Mouse (Mus musculus): ENCODE results near the gene Lrmp. TPM values are rescaled to one million over a fixed set of nuclear protein-coding genes. Genes with fewer than 3 reads are reported as not detected.

The Lrmp gene
- 1.6 TPM for polyA plus RNA-seq (2015; fragmentation: Illumina TruSeq; extraction: RNeasy Lipid Tissue Mini Kit (QIAGEN cat#74804); ENCODE audit: low read depth, low replicate concordance)

DNA sequence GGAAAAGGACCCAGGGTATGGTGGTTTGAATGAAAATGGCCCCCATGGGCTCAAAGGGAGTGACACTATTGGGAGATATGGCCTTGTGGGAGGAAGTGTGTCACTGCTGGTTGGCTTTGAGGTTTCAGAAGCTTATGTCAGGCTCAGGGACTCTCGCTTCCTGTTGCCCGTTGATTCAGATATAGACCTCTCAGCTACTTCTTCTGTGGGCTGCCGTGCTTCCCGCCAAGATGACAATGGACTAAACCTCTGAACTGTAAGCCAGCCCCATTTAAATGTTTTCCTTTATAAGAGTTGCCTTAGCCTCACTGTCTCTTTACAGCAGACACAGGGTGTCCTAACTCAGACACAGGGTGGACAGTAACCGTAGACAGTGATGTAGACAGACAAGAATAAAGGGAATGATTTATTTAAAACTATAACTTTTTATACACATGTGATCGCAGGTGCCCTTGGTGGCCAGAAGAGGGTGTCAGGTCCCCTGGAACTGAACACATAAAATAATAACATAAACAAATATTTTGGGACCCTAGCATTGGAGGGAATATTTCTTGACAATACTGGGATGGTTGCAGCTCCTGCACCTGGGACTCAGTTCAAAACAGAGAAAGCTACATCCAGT is at the start of gene Lrmp:
Gene Lrmp (plus strand): TSS at position 178 of the 622 bp plus-strand sequence.

DNA sequence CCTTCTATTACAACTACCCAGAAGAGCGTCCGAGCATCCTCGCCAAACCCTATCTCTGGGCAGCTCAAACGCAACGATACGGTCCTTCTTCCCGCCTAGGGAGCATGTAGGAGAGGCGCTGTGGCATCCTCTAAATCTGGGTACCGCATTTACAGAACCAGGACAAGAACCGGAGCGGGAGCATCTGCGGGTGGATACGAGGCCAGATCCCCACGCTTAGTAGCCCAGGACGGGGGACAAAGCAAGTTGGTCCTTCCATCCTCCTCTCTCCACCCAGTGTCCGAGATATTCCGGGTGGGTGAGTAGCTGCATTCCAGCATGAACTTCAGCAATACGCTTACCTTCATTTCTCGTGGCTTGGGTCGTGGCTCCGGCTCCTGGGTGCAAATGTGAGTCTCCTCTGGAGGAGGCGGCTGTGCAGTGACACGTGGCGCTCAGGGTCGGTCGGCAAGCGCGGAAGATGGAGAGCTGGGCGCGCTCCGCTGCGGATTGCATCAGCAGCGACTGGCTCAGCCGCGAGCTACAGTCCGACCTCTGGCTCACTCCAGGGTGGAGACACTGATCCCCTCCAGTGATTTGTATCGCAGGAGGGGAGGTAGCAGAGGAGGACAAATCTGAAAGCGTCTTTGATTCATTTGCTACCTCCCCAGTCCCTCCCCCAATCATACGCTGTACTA is 39.8 kb upstream of the Lrmp start, which contains the start of gene Bcat1:
Gene Bcat1 (minus strand): TSS at position 637 of the 677 bp plus-strand sequence.

DNA sequence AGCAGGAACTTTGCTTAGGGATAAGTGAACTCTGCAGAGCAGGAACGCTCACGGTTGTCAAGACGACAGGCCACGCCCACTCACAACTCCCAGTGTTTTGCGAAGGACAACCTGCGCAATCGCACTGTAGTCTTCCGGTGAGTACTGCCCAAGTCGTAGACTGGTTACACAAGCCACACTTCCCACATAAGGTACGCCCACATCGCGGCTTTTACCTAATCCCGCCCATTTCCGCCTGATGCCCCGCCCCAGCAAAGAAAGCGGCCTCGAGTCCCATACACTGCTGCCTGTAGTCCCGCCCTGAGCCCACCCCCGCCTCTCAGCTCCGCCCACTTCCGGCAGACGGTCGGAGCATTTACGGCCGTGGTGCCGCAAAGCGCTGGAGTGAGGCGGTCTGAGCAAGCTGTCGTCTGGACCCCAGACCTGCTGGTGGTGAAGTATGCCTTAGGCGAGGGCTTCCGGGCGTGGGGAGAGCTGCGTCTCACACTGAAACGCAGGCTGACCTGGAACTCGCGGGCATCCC is 95.4 kb downstream of the Lrmp start, which contains the start of the genes Casc1 and Etfrf1:
Gene Casc1 (minus strand): TSS at position 190 of the 523 bp plus-strand sequence.
Gene Etfrf1 (plus strand): TSS at position 319 of the 523 bp plus-strand sequence.

Other genes with a start within 250 kb of the Lrmp start
- 79.3 TPM for gene Bcat1, start 39.5 kb upstream of the Lrmp start, polyA plus RNA-seq (2015; fragmentation: Illumina TruSeq; extraction: RNeasy Lipid Tissue Mini Kit (QIAGEN cat#74804); ENCODE audit: low read depth, low replicate concordance)
- gene Casc1, start 95.4 kb downstream of the Lrmp start, polyA plus RNA-seq (2015; fragmentation: Illumina TruSeq; extraction: RNeasy Lipid Tissue Mini Kit (QIAGEN cat#74804); ENCODE audit: low read depth, low replicate concordance), result 1.5 TPM
- gene Etfrf1, start 95.5 kb downstream of the Lrmp start, polyA plus RNA-seq (2015; fragmentation: Illumina TruSeq; extraction: RNeasy Lipid Tissue Mini Kit (QIAGEN cat#74804); ENCODE audit: low read depth, low replicate concordance), result 47.8 TPM
- 67.8 TPM for gene Kras, start 134.6 kb downstream of the Lrmp start, polyA plus RNA-seq (2015; fragmentation: Illumina TruSeq; extraction: RNeasy Lipid Tissue Mini Kit (QIAGEN cat#74804); ENCODE audit: low read depth, low replicate concordance)